Mouse (Mus musculus): ENCODE data around the gene B3galt1.

B3galt1 gene

GRCm38 (mm10) chr2:68061341-68061740 is 495.7 kb downstream of the B3galt1 start:
- DNase-seq (ENCODE audit: low spot score): no peak

GRCm38 (mm10) chr2:68079426-68080360 is 514.0 kb downstream of the B3galt1 start:
- no peak for DNase-seq (ENCODE audit: low spot score)

GRCm38 (mm10) chr2:68080872-68081280 is 515.2 kb downstream of the B3galt1 start:
- DNase-seq (ENCODE audit: low spot score): no peak

- no peak for DNase-seq (ENCODE audit: low spot score)
These were observed 518.8 kb downstream of the B3galt1 start for GRCm38 (mm10) chr2:68084483-68084882.

- DNase-seq (ENCODE audit: low spot score): no peak
These were observed 520.4 kb downstream of the B3galt1 start for GRCm38 (mm10) chr2:68086101-68086500.

GRCm38 (mm10) chr2:68091559-68091958 is 525.9 kb downstream of the B3galt1 start:
- DNase-seq (ENCODE audit: low spot score): no peak

- DNase-seq (ENCODE audit: low spot score): no peak
These were observed 539.0 kb downstream of the B3galt1 start for GRCm38 (mm10) chr2:68104641-68105040.

GRCm38 (mm10) chr2:68118076-68118475 is 552.4 kb downstream of the B3galt1 start:
- no peak for DNase-seq (ENCODE audit: low spot score)

GRCm38 (mm10) chr2:68124751-68125150 is 559.1 kb downstream of the B3galt1 start:
- no peak for DNase-seq (ENCODE audit: low spot score)

- no peak for DNase-seq (ENCODE audit: low spot score)
These were observed 575.4 kb downstream of the B3galt1 start for GRCm38 (mm10) chr2:68141094-68141493.

GRCm38 (mm10) chr2:68143292-68143691 is 577.6 kb downstream of the B3galt1 start:
- no peak for DNase-seq (ENCODE audit: low spot score)

- no peak for DNase-seq (ENCODE audit: low spot score)
These were observed 594.1 kb downstream of the B3galt1 start for GRCm38 (mm10) chr2:68159751-68160150.

- DNase-seq (ENCODE audit: low spot score): no peak
These were observed 594.9 kb downstream of the B3galt1 start for GRCm38 (mm10) chr2:68160566-68160965.

GRCm38 (mm10) chr2:68162012-68162411 is 596.3 kb downstream of the B3galt1 start:
- no peak for DNase-seq (ENCODE audit: low spot score)

- DNase-seq (ENCODE audit: low spot score): no peak
These were observed 605.6 kb downstream of the B3galt1 start for GRCm38 (mm10) chr2:68171306-68171705.

All from left cerebral cortex, adult 11 months (tissue).